Mouse (Mus musculus) lung, adult 2 months (tissue): Measurements from ENCODE around the gene Hoxb9.

ENCODE experiments used
- CTCF ChIP-seq: fragments of 200-500 bp; IDR thresholded peaks from 2 replicates; pipeline ENCODE4 v1.5.1; 2011; ENCODE audit warnings: mild to moderate bottlenecking, low read length, control low read depth; ENCODE audit not compliant: insufficient read depth
- POLR2A ChIP-seq: fragments of 200-500 bp; IDR thresholded peaks from 2 replicates; pipeline ENCODE4 v1.6.1; 2011; ENCODE audit warnings: low read depth, mild to moderate bottlenecking, control low read depth, low read length, borderline replicate concordance; ENCODE audit errors: extremely low read depth

GRCm38 (mm10) chr11:96300354-96301063 lies 29.3 kb downstream of the Hoxb9 start:
- TF ChIP-seq POLR2A (no peak), CTCF (no peak)
